Mouse (Mus musculus) midbrain, embryonic 13.5 days (tissue): ENCODE measurements around the gene Trappc2l. TPM values are rescaled to one million over a fixed set of nuclear protein-coding genes. Genes with fewer than 3 reads are reported as not detected.
A peak's percentile ranks its signal among the peaks of the same experiment; 100 is the strongest.

Source experiments
- ATAC-seq: fragments of 200-750 bp; cut with Nextera tagmentation; 2 replicates; pipeline ENCODE4 v1.8.0; 2017; ENCODE audit warnings: mild to moderate bottlenecking, moderate TSS enrichment, moderate library complexity
- H3K27ac ChIP-seq: fragments of 300-500 bp; sonication (generic); 2 replicates; pipeline ENCODE4 v1.5.1; 2015; ENCODE audit warnings: inconsistent platforms, mild to moderate bottlenecking, moderate library complexity
- H3K27me3 ChIP-seq: fragments of 300-500 bp; sonication (generic); 2 replicates; pipeline ENCODE4 v1.6.1; 2015; ENCODE audit warnings: mild to moderate bottlenecking, inconsistent platforms
- H3K36me3 ChIP-seq: fragments of 300-500 bp; sonication (generic); 2 replicates; pipeline ENCODE4 v1.6.1; 2015; ENCODE audit warnings: mild to moderate bottlenecking, inconsistent platforms
- H3K4me1 ChIP-seq: fragments of 300-500 bp; sonication (generic); replicated peaks from 2 replicates; pipeline ENCODE4 v1.6.1; 2015; ENCODE audit warnings: inconsistent platforms
- H3K4me2 ChIP-seq: fragments of 300-500 bp; sonication (generic); replicated peaks from 2 replicates; pipeline ENCODE4 v1.6.1; 2015; ENCODE audit warnings: moderate library complexity, mild to moderate bottlenecking, inconsistent platforms
- H3K4me3 ChIP-seq: fragments of 300-500 bp; sonication (generic); replicated peaks from 2 replicates; pipeline ENCODE4 v1.5.1; 2015; ENCODE audit warnings: mild to moderate bottlenecking, inconsistent platforms
- H3K9ac ChIP-seq: fragments of 300-500 bp; sonication (generic); replicated peaks from 2 replicates; pipeline ENCODE4 v1.6.1; 2015; ENCODE audit warnings: mild to moderate bottlenecking, inconsistent platforms
- H3K9me3 ChIP-seq: fragments of 300-500 bp; sonication (generic); 2 replicates; pipeline ENCODE4 v1.6.1; 2016; ENCODE audit warnings: mild to moderate bottlenecking, inconsistent platforms
- WGBS: fragments of 180-500 bp; shearing (Covaris S2); methylation state at CpG from one replicate; pipeline ENCODE4 v1.1.7; 2015; 5-methylcytosine and 5-hydroxymethylcytosine counted together
- polyA plus RNA-seq: library from polyadenylated mRNA; unstranded; fragments of >200 nt; fragmentation: Nextera tagmentation; extraction: Ambion mirVana; gene quantifications from 2 replicates; pipeline ENCODE4 v1.2.1, GENCODE M21; 2015

Trappc2l gene
- polyA plus RNA-seq, 1 experiment from 2014 or later: 98.5 TPM

DNA sequence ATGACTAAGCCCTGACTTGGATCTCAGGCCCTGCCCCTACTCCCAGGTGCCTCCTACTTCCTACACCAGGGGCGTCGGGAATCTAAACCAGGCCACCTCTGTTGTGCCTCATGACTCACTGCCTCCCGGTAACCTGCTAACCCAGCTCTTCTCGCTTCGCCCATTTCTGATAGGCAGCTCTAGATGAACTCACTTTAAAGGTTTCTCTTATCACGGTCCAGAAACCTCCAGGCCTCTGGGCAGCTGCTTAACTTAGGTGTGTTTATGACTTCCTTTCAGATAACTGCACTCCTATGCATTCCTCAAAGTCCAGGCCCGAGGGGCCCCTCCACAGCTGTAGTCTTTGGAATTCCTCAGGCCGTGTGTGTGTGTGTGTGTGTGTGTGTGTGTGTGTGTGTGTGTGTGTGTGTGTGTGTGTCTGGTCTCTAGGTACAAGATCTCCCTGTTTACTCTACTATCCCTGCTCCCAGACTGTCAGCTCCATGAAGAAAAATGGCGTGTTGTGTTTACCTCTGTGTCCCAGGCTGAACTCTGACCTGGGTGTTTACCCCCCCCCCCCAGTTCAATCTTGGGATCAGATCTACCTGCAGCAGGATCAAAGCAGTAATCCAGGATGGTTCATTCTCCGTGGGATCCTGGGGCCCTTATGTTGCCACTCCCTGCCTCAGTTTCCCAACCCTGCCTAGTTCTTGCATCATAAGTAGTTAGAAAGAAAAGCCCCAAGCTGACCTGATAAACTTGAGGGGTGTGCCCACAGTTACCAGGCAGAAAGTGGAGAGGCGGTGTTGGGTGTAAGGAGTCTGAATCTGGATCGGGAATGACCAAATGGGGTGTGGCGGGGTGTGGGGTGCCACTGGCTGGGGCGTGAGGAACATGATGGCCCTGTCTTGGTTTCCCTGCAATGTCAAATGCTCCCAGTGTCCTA, 24.7 kb downstream of the Trappc2l start:
- no peak overlapping the region for H3K4me2 ChIP-seq
- no peak overlapping the region for H3K9ac ChIP-seq
- no peak for ATAC-seq
- H3K27me3 ChIP-seq: no peaks in the 10 kb centered on the region
- WGBS: 84% methylated on average over 14 of the region's 14 CpGs
- no peak overlapping the region for H3K4me3 ChIP-seq
- no peak overlapping the region for H3K27ac ChIP-seq
- peaks cover 19% of the 10 kb centered on the region for H3K4me1 ChIP-seq
- peaks cover 75% of the 10 kb centered on the region for H3K36me3 ChIP-seq
- H3K9me3 ChIP-seq: no peaks in the 10 kb centered on the region

DNA sequence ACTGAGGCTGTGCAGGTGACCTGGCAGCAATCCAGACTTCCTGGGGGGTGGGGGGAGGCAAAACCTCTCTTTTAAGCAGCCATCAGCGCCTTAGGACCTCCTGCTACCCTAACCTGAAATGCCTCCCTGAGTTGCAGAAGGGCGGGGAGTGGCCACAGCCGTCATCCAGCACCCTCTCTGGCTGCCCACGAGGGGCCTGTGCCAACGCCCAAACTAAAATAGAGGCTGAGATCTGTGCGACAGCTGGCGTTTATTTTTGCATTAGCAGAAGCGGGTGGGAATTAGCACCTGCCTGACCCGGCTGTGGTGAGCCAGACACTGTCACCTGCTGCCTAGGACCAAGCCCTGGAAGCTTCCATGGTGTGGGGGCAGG, 25.3 kb downstream of the Trappc2l start:
- Histone ChIP-seq H3K36me3 (peaks cover 77% of the 10 kb centered on the region), H3K9ac (no peak overlapping the region), H3K4me1 (peaks cover 19% of the 10 kb centered on the region), H3K4me3 (no peak overlapping the region), H3K4me2 (no peak overlapping the region), H3K27ac (no peak overlapping the region), H3K27me3 (no peaks in the 10 kb centered on the region), H3K9me3 (no peaks in the 10 kb centered on the region)
- 76% methylated on average over 9 of the region's 9 CpGs for WGBS
- no peak for ATAC-seq

DNA sequence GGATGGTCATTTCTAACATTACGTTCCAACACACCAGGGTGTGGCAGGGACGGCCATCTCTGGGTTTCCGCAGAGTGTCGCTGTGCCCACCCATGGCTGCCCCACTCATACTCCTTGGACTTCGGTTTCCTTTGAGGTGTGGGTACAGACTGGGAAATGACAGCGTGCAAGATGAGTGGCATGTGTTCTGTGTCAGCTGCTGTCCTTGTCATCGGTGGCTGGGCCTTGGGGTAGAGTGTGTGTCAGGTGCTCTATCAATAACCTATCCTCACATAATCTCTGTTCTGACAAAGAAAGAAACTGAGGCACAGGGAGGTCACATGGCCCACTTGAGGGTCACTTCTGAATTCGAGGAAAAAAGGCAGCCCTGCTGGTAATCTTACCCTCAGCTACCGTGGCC, 25.8 kb downstream of the Trappc2l start:
- no peak overlapping the region for H3K4me3 ChIP-seq
- no peak for ATAC-seq
- no peaks in the 10 kb centered on the region for H3K27me3 ChIP-seq
- H3K36me3 ChIP-seq: peaks cover 77% of the 10 kb centered on the region
- H3K4me2 ChIP-seq: no peak overlapping the region
- 89% methylated on average over 9 of the region's 9 CpGs for WGBS
- H3K9ac ChIP-seq: no peak overlapping the region
- no peaks in the 10 kb centered on the region for H3K9me3 ChIP-seq
- peaks cover 19% of the 10 kb centered on the region for H3K4me1 ChIP-seq
- H3K27ac ChIP-seq: no peak overlapping the region

DNA sequence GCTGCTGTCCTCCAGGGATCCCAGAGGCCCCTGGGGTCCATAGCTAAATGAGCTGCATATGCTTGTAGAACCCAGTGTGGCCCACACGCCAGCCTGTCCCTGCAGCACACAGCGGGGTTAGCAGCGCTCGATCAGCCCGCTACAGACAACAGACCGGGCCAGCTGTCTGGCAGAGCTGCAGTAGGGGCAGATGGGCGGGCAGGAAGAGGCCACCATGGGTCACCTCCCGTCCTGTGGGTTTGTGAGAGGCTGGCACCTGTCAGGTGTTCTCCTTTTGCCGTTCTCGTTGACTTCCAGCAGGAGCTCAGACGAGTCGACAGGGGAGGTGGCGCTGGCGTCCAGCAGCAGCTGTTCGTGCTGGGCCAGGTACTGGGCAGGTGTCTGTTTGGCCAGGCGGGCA, 27.2 kb downstream of the Trappc2l start:
- no peak overlapping the region for H3K27ac ChIP-seq
- 75% methylated on average over 16 of the region's 16 CpGs for whole genome bisulfite sequencing
- no peak overlapping the region for H3K4me3 ChIP-seq
- H3K27me3 ChIP-seq: no peaks in the 10 kb centered on the region
- H3K4me1 ChIP-seq: peaks cover 19% of the 10 kb centered on the region
- H3K9ac ChIP-seq: no peak overlapping the region; the same call in 1 of the 2 replicates
- peaks cover 75% of the 10 kb centered on the region for H3K36me3 ChIP-seq
- H3K4me2 ChIP-seq: no peak overlapping the region
- ATAC-seq: no peak
- H3K9me3 ChIP-seq: no peaks in the 10 kb centered on the region

DNA sequence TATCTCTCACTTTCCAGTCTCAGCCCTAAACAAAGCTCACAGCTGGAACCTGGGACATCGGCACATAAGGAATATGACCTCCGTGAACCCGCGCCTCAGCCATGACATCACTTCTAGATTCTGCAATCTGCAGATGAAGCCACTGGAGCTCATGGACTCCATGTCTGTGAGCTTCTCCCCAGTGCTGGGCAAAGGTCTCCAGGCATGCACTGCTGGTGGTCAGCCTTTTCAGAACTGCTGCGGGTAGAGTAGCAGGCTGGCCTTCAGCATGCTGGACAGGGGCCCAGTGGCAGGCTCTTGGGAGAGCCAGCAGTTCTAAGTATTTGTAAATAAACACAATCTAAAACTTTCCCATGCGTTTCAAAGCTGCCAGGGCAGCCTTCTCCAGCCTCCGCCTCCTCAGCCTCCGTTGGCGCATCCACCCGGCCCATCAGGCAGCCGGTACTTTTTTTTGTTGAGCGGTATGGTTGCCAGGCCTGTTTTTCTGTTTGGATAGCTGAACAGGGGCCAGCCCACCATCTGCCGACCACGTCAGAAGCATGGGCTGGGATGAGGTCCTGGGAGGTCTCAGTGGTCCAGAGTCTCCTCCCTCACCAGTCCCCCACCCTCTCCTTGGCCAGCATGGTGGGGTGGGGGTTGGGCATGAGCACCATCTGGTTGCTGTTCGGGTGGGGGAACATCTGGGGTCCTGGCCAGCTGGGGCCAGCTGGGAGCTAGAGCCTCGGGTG, 28.2 kb downstream of the Trappc2l start:
- peak overlapping the region; percentile 39; the same call in 1 of the 2 replicates for H3K27ac ChIP-seq

DNA sequence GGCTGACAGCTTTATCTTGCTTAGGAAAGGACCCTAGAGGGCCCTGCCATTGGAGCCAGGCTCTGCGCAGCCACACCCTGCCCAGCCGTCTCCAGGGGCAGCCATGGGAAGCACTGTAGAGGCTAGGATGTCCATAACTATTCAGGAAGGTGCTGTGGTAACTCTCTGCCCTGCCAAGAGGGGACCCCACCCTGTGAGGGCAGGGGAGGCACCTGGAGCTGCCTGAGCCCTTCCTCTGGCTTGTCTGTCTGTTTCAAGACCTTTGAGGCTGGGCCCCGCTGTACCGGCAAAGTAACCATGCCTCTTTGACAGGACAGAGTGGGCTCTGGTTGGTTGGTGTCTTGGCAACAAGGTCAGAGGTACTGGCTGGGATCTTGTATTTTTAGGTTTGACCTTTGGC, 29.4 kb downstream of the Trappc2l start:
- Histone ChIP-seq H3K9ac (no peak overlapping the region), H3K4me1 (peaks cover 19% of the 10 kb centered on the region), H3K27ac (no peak overlapping the region), H3K36me3 (peaks cover 61% of the 10 kb centered on the region), H3K4me2 (no peak overlapping the region), H3K27me3 (no peaks in the 10 kb centered on the region), H3K9me3 (no peaks in the 10 kb centered on the region), H3K4me3 (no peak overlapping the region)
- WGBS: 86% methylated on average over 4 of the region's 4 CpGs
- no peak for ATAC-seq

More for the DNA sequence above, 28.2 kb downstream of the Trappc2l start:
- Histone ChIP-seq H3K9ac (no peak overlapping the region), H3K4me3 (no peak overlapping the region), H3K4me2 (no peak overlapping the region), H3K27me3 (no peaks in the 10 kb centered on the region), H3K36me3 (peaks cover 65% of the 10 kb centered on the region), H3K4me1 (peaks cover 19% of the 10 kb centered on the region), H3K9me3 (no peaks in the 10 kb centered on the region)
- peak; percentile 69 for ATAC-seq
- 48% methylated on average over 16 of the region's 16 CpGs for WGBS

DNA sequence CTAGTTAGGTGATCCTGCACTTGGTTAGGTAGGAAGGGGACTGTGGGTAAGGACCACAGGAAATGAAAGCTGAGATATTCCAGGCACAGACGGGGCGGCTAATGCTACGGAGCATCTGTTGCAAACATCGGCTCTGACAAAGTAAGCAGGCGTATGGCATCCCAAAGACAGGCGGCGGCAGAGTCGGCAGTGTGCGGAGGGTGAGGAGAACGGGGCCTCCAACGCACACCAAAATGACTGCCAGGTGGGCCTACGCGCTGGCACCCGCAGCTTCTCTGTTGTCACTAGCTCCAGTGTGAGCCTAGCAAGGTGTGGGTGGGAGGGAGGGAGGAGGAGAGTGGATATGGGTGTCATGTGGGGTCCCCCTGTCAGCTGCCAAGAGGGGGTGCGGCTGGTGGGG, 30.0 kb downstream of the Trappc2l start:
- H3K4me3 ChIP-seq: no peak overlapping the region
- no peaks in the 10 kb centered on the region for H3K9me3 ChIP-seq
- no peak overlapping the region for H3K27ac ChIP-seq
- H3K4me2 ChIP-seq: no peak overlapping the region
- ATAC-seq: no peak
- no peak overlapping the region for H3K9ac ChIP-seq
- WGBS: 89% methylated on average over 15 of the region's 15 CpGs
- H3K27me3 ChIP-seq: no peaks in the 10 kb centered on the region
- peaks cover 64% of the 10 kb centered on the region for H3K36me3 ChIP-seq
- H3K4me1 ChIP-seq: peaks cover 19% of the 10 kb centered on the region

DNA sequence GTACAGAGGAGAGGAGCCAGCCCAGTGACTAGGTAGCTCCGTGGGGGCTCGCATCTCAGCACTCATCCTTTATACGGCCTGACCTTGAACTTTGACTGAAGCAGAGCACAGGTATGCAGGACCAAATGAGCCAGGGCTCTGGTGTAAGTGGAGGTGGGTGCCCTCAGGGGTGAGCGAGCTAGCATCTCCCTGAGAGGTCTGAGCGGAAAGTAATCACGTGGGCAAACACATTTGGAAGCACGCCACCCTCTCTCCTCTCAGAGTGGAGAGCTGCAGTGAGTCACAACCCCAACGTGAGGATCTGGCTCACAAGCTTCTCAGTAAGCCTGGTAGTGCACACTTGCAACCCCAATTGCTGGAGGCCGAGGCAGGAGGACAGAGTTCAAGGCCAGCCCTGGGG, 30.6 kb downstream of the Trappc2l start:
- H3K4me3 ChIP-seq: no peak overlapping the region
- no peak overlapping the region for H3K27ac ChIP-seq
- no peak overlapping the region for H3K9ac ChIP-seq
- 77% methylated on average over 9 of the region's 9 CpGs for WGBS
- no peak for ATAC-seq
- H3K36me3 ChIP-seq: peaks cover 64% of the 10 kb centered on the region
- no peak overlapping the region for H3K4me2 ChIP-seq
- H3K4me1 ChIP-seq: peaks cover 19% of the 10 kb centered on the region
- no peaks in the 10 kb centered on the region for H3K27me3 ChIP-seq
- H3K9me3 ChIP-seq: no peaks in the 10 kb centered on the region

DNA sequence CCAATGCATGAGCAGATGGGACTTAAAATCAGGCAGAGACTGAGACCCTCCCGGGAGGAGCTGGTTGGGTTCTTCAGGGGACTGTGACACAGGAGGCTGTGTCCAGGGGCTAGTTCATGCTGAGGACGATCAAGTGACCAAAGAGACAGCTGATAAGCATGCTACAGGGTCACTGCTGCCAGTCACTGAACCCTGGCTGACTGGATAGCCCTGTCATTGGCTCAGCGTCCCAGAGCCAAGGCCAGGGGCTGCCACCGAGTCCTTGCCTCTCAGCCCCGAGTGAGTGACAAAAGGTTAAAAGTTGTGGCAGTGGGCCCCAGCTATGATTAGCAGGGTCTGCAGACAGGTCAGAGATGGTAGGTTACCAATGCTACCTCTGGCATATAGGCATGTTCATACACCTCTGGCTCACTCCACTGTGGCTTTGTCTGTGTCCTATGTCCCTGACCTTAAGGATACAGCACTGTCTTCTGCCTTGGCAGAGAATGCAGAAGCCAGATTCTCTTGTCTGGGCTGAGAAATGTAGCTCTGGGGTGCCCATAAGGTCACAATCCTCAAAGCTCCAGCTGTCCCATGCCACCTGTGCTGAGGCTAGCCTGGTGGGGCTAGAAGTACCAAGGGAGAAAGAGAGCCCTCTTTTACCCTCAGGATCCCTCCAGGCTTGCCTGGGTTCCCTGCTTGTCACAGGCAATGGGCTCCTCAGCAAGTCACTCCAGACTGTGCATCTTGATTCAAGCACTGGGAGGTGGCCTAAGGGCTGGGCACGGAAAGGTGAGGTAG, 32.9 kb downstream of the Trappc2l start:
- H3K4me1 ChIP-seq: peaks cover 9% of the 10 kb centered on the region
- no peaks in the 10 kb centered on the region for H3K9me3 ChIP-seq
- no peak overlapping the region for H3K9ac ChIP-seq
- no peak overlapping the region for H3K4me2 ChIP-seq
- no peaks in the 10 kb centered on the region for H3K27me3 ChIP-seq
- H3K4me3 ChIP-seq: no peak overlapping the region
- H3K36me3 ChIP-seq: peaks cover 63% of the 10 kb centered on the region
- WGBS: 81% methylated on average over 6 of the region's 6 CpGs
- ATAC-seq: no peak
- H3K27ac ChIP-seq: no peak overlapping the region; the same call in 1 of the 2 replicates

DNA sequence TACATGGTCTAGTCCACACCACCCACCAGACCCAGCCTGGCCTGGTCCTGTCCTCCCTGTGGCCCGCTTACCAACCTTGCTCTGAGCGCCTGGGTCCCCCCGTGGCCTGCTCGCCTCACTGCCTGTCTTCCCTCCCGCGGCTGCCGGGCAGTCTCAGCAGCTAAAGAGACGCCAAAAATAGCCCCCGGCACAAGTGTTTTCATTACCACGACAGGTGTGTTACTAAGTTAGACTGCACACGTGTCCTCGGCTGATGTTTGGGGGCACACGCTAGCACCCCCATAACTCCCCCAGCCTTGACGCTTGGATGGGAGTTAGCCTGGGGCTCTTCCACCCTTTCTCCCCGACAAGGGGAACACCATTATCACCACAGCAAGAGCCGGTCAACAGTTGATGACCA, 34.9 kb downstream of the Trappc2l start:
- H3K36me3 ChIP-seq: peaks cover 72% of the 10 kb centered on the region
- H3K4me1 ChIP-seq: peaks cover 10% of the 10 kb centered on the region
- WGBS: 87% methylated on average over 16 of the region's 16 CpGs

DNA sequence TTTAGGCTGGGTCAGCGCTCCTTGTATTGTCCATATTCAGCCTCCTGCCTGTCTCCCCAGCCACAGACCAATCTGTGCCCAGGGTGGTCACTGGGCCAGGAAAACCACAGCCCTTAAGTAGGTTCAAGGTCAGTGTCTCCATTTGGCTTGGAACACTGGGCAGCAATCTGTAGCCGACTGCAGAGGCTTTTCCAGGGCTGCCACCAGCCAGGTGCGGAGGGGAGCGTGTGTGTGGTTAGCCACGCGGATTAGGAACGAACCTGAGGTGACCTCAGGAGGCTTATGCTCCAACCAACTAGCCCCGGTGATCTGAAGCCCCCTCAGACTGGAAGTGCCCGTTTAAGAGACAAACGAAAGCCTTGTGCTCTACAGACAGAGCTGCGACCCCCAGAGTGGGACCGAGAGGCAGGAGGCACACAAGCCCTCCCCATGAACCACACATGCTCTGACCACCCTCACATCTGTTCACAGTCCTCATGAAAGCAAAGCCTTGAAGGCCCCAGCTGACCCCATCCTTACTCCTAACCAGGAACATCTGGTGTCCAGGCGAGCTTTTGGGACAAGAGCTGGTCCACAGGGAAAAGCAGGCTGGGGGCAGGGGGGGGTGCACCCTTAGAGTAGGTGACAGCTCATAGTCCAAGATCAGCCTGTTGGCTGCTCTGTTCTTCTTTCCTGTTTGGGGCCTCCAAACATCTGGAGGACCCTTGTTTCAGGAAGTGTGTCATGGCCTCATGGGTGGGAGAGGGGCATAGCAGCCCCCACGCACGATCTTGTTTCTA, 36.9 kb downstream of the Trappc2l start:
- Histone ChIP-seq H3K9me3 (no peaks in the 10 kb centered on the region), H3K4me2 (no peak overlapping the region), H3K4me1 (peaks cover 28% of the 10 kb centered on the region), H3K4me3 (no peak overlapping the region), H3K9ac (no peak overlapping the region), H3K27ac (no peak overlapping the region), H3K36me3 (peaks cover 55% of the 10 kb centered on the region), H3K27me3 (no peaks in the 10 kb centered on the region)
- no peak for ATAC-seq
- 82% methylated on average over 15 of the region's 15 CpGs for WGBS

More for the DNA sequence above, 34.9 kb downstream of the Trappc2l start:
- Histone ChIP-seq H3K27me3 (no peaks in the 10 kb centered on the region), H3K27ac (no peak overlapping the region), H3K4me2 (no peak overlapping the region), H3K9me3 (no peaks in the 10 kb centered on the region), H3K4me3 (no peak overlapping the region), H3K9ac (no peak overlapping the region)
- no peak for ATAC-seq
